Mouse (Mus musculus): ENCODE measurements at regions not wholly inside any gene's neighbourhood (a gene's known extent, or its start where the extent isn't known, plus 50 kb on each side); places are given as distances from the start of the nearest gene placed in this dataset.

DNA sequence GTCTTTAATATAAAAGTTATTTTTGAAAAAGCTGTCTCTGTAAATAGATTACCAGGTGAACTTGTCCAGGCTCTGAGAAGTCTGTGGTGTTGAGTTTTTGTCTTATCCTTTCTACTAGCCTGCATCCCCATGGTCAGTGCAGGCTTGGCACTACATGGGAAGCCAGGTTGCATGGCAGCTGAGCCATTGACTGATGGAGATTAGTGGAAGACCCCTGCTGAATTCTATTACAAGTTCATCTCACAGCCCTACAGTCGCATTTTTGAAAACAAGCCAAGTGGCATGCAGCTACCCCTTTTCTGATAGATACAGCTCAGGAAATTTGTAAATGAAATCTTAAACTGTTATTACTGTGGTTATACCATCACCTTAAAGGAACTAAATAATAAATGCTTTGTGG is 101.2 kb upstream of the Fam184a start:
- Histone ChIP-seq H3K9me3 (ENCODE audit: low read length) (no peaks in the 10 kb centered on the region), H3K4me1 (ENCODE audit: insufficient read depth, low read length) (no peaks in the 10 kb centered on the region), H3K4me2 (ENCODE audit: low read depth, low read length) (no peak overlapping the region), H3K4me3 (ENCODE audit: low read length) (no peak overlapping the region), H3K36me3 (ENCODE audit: insufficient read depth, low read length) (no peaks in the 10 kb centered on the region), H3K9ac (replicated peaks; ENCODE audit: low read length) (no peak overlapping the region), H3K27ac (no peak overlapping the region), H3K27me3 (ENCODE audit: insufficient read depth, low read length) (no peaks in the 10 kb centered on the region)
- DNase-seq (ENCODE audit: low spot score) (peak; percentile 77), ATAC-seq (peak; percentile 53; the same call in 1 of the 2 replicates)
- TF ChIP-seq CTCF (IDR thresholded peaks at IDR 0.05; ENCODE audit: low read depth) = no peak
- 50% methylated on average over 1 of the region's 1 CpGs for WGBS

GRCm38 (mm10) chr10:53850568-53850967 is 99.6 kb upstream of the Fam184a start:
- no peak for ATAC-seq
- WGBS = 75% methylated on average over 4 of the region's 4 CpGs
- no peaks in the 10 kb centered on the region for H3K27me3 ChIP-seq (ENCODE audit: insufficient read depth, low read length)

GRCm38 (mm10) chr10:53813244-53813620 is 62.3 kb upstream of the Fam184a start:
- Histone ChIP-seq H3K27me3 (ENCODE audit: insufficient read depth, low read length) (no peaks in the 10 kb centered on the region), H3K27ac (no peak overlapping the region), H3K36me3 (ENCODE audit: insufficient read depth, low read length) (no peaks in the 10 kb centered on the region), H3K9ac (replicated peaks; ENCODE audit: low read length) (no peak overlapping the region), H3K4me2 (ENCODE audit: low read depth, low read length) (no peak overlapping the region), H3K9me3 (ENCODE audit: low read length) (no peaks in the 10 kb centered on the region), H3K4me1 (ENCODE audit: insufficient read depth, low read length) (no peaks in the 10 kb centered on the region), H3K4me3 (ENCODE audit: low read length) (no peak overlapping the region)
- 76% methylated on average over 2 of the region's 2 CpGs for WGBS
- ATAC-seq = no peak
- no peak for TF ChIP-seq CTCF (IDR thresholded peaks at IDR 0.05; ENCODE audit: low read depth)
- DNase-seq (ENCODE audit: low spot score) = no peak

More at GRCm38 (mm10) chr10:53850568-53850967, 99.6 kb upstream of the Fam184a start:
- no peak overlapping the region for H3K4me2 ChIP-seq (ENCODE audit: low read depth, low read length)
- no peaks in the 10 kb centered on the region for H3K9me3 ChIP-seq (ENCODE audit: low read length)
- H3K27ac ChIP-seq = no peak overlapping the region
- no peak overlapping the region for H3K4me3 ChIP-seq (ENCODE audit: low read length)
- H3K36me3 ChIP-seq (ENCODE audit: insufficient read depth, low read length) = no peaks in the 10 kb centered on the region
- no peaks in the 10 kb centered on the region for H3K4me1 ChIP-seq (ENCODE audit: insufficient read depth, low read length)
- TF ChIP-seq CTCF (IDR thresholded peaks at IDR 0.05; ENCODE audit: low read depth) = no peak
- no peak overlapping the region for H3K9ac ChIP-seq (replicated peaks; ENCODE audit: low read length)
- no peak for DNase-seq (ENCODE audit: low spot score)

DNA sequence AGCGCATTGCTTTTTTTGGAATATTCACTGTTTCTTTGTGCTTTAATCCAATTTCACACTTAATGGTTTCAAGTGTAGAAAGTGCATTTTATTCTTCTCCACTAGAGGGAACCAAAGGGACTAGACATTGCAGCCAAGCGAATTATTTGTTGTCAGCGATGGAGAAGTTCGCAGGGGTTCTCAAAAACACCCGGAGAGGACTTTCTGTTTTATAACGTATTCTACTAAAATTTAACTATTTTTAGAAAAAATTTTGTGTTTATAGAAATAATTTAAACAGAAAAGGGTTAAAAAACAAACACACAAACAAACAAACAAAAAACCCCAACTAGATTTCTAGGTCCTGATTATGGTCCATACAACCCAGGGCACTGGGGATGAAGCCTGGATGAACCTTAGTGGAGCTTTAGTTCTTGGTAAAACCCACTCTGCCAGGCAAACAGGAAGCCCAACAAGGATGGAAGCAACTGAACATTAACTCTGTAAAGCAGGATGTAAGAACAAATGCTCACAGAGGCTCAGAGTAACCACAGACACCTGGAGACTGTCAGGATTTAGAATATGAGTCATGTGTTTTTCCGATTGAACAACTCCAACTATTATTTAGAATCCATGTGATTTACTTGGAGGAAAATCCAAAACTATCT is 61.8 kb upstream of the Fam184a start:
- no peaks in the 10 kb centered on the region for H3K9me3 ChIP-seq (ENCODE audit: low read length)
- WGBS = 22% methylated on average over 7 of the region's 7 CpGs
- no peak overlapping the region for H3K4me2 ChIP-seq (ENCODE audit: low read depth, low read length)
- no peaks in the 10 kb centered on the region for H3K4me1 ChIP-seq (ENCODE audit: insufficient read depth, low read length)
- no peak for ATAC-seq
- TF ChIP-seq CTCF (IDR thresholded peaks at IDR 0.05; ENCODE audit: low read depth) = peak; percentile 79
- peak; percentile 83 for DNase-seq (ENCODE audit: low spot score)
- H3K9ac ChIP-seq (replicated peaks; ENCODE audit: low read length) = no peak overlapping the region
- no peaks in the 10 kb centered on the region for H3K36me3 ChIP-seq (ENCODE audit: insufficient read depth, low read length)
- no peak overlapping the region for H3K27ac ChIP-seq
- no peaks in the 10 kb centered on the region for H3K27me3 ChIP-seq (ENCODE audit: insufficient read depth, low read length)
- no peak overlapping the region for H3K4me3 ChIP-seq (ENCODE audit: low read length)

- H3K9ac ChIP-seq (replicated peaks; ENCODE audit: low read length) = no peak overlapping the region
- ATAC-seq = peak; percentile 56
- no peak overlapping the region for H3K4me2 ChIP-seq (ENCODE audit: low read depth, low read length)
- no peak overlapping the region for H3K27ac ChIP-seq
- WGBS = 62% methylated on average over 14 of the region's 14 CpGs
- TF ChIP-seq CTCF (IDR thresholded peaks at IDR 0.05; ENCODE audit: low read depth) = no peak
- H3K36me3 ChIP-seq (ENCODE audit: insufficient read depth, low read length) = no peaks in the 10 kb centered on the region
- H3K27me3 ChIP-seq (ENCODE audit: insufficient read depth, low read length) = no peaks in the 10 kb centered on the region
- no peaks in the 10 kb centered on the region for H3K9me3 ChIP-seq (ENCODE audit: low read length)
- H3K4me3 ChIP-seq (ENCODE audit: low read length) = no peak overlapping the region
- peak; percentile 45 for DNase-seq (ENCODE audit: low spot score)
- H3K4me1 ChIP-seq (ENCODE audit: insufficient read depth, low read length) = no peaks in the 10 kb centered on the region
These were observed 61.1 kb upstream of the Fam184a start for GRCm38 (mm10) chr10:53811904-53812596.

DNA sequence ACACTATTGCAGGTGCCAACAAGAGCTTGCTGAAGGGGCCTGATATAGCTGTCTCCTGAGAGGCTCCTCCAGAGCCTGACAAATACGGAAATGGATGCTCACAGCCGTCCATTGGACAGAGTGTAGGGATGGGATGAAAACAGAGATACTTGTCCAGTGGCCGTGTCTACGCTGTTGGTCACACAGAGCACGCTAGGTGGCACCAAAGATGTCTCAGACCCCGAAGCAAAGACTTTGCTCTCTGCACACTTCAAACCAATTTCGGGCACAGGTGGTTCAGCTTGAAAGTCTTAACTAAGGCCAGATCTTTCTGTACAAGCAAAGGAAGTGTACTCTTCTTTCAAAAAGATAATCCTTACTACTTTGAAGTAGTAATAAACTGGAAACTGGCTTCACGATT is 55.8 kb upstream of the Fam184a start:
- ATAC-seq (no peak), DNase-seq (ENCODE audit: low spot score) (no peak)
- Histone ChIP-seq H3K4me2 (ENCODE audit: low read depth, low read length) (no peak overlapping the region), H3K36me3 (ENCODE audit: insufficient read depth, low read length) (no peaks in the 10 kb centered on the region), H3K4me3 (ENCODE audit: low read length) (no peak overlapping the region), H3K9me3 (ENCODE audit: low read length) (no peaks in the 10 kb centered on the region), H3K9ac (replicated peaks; ENCODE audit: low read length) (no peak overlapping the region), H3K27me3 (ENCODE audit: insufficient read depth, low read length) (no peaks in the 10 kb centered on the region), H3K27ac (no peak overlapping the region), H3K4me1 (ENCODE audit: insufficient read depth, low read length) (no peaks in the 10 kb centered on the region)
- 63% methylated on average over 8 of the region's 8 CpGs for WGBS
- TF ChIP-seq CTCF (IDR thresholded peaks at IDR 0.05; ENCODE audit: low read depth) = 0 out of 2 replicates have a peak, but pooled peaks have one; percentile 22

DNA sequence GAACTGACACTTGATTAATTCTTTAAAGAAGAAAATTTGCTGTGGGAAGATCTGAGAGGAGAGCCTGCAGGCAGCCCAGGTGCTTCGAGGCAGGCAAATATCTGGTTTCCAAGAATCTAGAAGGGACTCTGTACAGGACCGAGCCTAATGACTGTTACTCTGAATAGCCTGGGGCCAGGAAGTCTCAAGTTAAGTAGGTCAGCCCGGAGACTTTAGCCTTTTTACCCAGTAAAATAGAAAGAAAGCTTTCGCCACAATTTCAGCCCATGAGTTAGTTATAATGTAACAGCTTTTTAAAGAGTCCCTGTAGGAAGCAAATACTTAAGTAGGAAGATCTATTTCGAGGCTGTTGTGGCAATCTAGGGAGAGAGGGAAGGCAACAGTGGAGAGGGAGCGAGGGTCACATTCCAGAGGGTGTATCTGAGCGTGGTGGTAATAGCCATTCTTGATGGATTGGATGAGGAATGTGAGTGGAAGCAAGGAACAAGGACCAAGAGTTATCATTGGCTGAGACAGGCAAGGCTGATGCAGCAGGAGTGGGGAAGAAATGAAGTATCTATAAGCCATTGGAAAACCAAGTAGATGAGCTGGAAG is 50.2 kb upstream of the Fam184a start:
- ATAC-seq (no peak), DNase-seq (ENCODE audit: low spot score) (no peak)
- H3K4me3 ChIP-seq (ENCODE audit: low read length) = no peak overlapping the region
- no peak for TF ChIP-seq CTCF (IDR thresholded peaks at IDR 0.05; ENCODE audit: low read depth)
- no peaks in the 10 kb centered on the region for H3K36me3 ChIP-seq (ENCODE audit: insufficient read depth, low read length)
- H3K4me1 ChIP-seq (ENCODE audit: insufficient read depth, low read length) = no peaks in the 10 kb centered on the region
- no peak overlapping the region for H3K4me2 ChIP-seq (ENCODE audit: low read depth, low read length)
- WGBS = 70% methylated on average over 7 of the region's 7 CpGs
- H3K27ac ChIP-seq = no peak overlapping the region
- no peaks in the 10 kb centered on the region for H3K9me3 ChIP-seq (ENCODE audit: low read length)
- H3K27me3 ChIP-seq (ENCODE audit: insufficient read depth, low read length) = no peaks in the 10 kb centered on the region
- no peak overlapping the region for H3K9ac ChIP-seq (replicated peaks; ENCODE audit: low read length)

Data from hindbrain, postnatal 0 days (tissue).